Mouse (Mus musculus) 416B (cell line): ENCODE measurements around the gene Nup43.
"Not testable (repeated sequence)": the region's sequence is repeated elsewhere in the genome, so short reads cannot be mapped to it uniquely, and the experiment has no call there.

Experiments used
- DNase-seq: peaks from one replicate; pipeline ENCODE4 v3.0.0; 2011; ENCODE audit warnings: low read depth

Gene Nup43

DNA sequence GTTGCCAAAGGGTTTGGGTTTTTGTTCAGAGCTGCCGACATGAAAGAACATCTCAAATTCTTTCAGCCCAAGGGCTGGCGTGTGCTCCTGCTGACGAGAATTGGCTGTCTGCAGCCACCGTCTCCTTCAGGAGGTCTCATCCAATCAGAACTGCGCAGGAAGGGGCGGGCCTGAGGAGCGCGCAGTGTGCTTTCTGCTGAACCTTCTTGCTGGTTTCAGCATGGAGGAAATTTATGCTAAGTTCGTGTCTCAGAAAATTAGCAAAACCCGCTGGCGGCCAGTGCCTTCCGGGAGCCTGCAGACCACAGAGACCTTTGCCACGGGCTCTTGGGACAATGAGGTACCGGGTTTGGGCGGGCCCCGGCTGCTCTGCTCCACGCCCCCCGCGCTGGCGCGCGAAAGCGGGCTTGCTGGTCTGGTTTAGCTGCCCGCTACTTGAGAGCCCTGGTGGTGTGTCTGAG is at the start of gene Nup43:
Gene Nup43, plus strand, starts transcription at position 162 of the 461 bp plus-strand sequence.
- peak; percentile 92 for DNase-seq

DNA sequence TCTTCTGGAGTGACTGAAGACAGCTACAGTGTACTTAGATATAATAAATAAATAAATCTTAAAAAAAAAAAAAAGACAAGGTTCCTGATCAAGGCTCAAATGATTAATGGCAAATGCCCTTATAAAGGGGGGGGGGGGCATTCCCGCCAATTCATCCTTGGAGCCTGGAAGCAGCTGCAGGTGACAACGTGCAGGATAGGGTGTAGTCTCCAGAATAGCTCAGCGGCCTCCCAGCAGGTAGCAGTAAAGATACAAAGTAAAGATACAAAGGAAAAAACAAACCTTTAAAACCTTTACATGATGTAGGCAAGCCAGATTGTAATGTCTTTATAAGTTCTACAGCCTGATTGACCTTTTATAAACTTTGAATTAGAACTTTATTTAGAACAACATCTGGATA is 49.7 kb upstream of the Nup43 start:
- not testable (repeated sequence) for DNase-seq

- DNase-seq: no peak
These were observed 47.5 kb upstream of the Nup43 start for GRCm38 (mm10) chr10:7619821-7620241.

- DNase-seq: no peak
These were observed 46.6 kb upstream of the Nup43 start for GRCm38 (mm10) chr10:7620723-7621122.

- DNase-seq: no peak
These were observed 44.9 kb upstream of the Nup43 start for GRCm38 (mm10) chr10:7622378-7622777.

GRCm38 (mm10) chr10:7623861-7624518 is 43.3 kb upstream of the Nup43 start:
- no peak for DNase-seq

- no peak for DNase-seq
These were observed 38.2 kb upstream of the Nup43 start for GRCm38 (mm10) chr10:7629092-7629491.

DNA sequence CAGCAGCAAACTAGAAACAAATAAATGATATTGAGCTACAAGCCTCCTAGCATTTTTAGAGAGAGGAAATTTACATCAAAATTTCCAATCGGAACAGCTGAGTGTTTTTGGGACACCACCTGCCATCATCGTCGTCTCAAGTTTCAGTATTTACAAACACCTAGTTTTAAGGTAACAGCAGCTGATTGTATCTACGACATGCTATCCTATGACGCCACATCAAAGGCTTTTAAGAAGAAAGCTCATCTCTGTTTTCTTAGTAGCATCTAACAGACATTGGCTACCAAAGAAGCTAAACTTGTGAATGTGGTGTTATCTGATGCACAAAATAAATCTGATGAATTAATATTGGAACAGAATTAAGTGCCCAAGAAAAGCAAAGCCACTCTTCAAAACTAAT is 37.0 kb upstream of the Nup43 start:
- no peak for DNase-seq

GRCm38 (mm10) chr10:7630951-7631720 is 36.2 kb upstream of the Nup43 start:
- no peak for DNase-seq

GRCm38 (mm10) chr10:7640366-7640765 is 26.9 kb upstream of the Nup43 start:
- no peak for DNase-seq

DNA sequence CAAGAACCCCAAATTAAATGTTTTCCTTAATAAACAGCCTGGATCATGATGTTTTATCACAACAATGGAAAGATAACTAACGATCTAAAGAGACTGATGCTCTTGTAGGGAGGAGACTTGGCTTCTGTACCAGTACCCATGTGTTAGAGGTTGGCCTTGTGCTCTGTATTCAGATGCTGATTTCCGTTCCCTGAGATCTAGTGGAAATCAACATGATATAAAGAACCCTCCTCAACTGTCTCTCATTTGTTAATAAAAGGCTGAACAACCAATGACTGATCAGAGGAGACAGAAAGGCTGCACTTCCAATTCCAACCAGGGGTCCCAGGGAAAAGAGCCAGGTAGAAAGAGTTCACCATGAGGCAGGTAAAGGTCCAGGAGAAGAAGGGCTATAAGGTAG is 21.4 kb upstream of the Nup43 start:
- no peak for DNase-seq

DNA sequence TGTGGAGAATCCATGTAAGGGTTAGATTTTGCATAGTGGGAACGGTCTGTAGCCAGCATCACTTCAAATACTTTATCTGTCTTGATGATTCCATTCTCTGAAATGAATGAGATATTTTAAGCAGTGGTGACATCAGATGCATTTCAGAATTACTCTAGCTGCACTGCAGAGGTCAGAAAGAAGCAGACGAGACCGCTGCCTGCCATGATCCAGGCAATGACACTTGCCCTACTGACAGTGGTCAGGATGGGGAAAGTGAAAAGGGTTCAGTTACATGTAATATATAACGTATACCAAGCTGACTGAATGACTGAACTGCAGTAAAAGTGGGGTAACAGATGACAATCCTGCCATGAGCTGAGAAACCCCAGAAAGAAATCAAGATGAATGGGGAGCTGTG is 18.2 kb upstream of the Nup43 start:
- DNase-seq: no peak

- no peak for DNase-seq
These were observed 16.2 kb upstream of the Nup43 start for GRCm38 (mm10) chr10:7651057-7651456.

- peak; percentile 90 for DNase-seq
These were observed 4.7 kb upstream of the Nup43 start for GRCm38 (mm10) chr10:7662471-7663141.

DNA sequence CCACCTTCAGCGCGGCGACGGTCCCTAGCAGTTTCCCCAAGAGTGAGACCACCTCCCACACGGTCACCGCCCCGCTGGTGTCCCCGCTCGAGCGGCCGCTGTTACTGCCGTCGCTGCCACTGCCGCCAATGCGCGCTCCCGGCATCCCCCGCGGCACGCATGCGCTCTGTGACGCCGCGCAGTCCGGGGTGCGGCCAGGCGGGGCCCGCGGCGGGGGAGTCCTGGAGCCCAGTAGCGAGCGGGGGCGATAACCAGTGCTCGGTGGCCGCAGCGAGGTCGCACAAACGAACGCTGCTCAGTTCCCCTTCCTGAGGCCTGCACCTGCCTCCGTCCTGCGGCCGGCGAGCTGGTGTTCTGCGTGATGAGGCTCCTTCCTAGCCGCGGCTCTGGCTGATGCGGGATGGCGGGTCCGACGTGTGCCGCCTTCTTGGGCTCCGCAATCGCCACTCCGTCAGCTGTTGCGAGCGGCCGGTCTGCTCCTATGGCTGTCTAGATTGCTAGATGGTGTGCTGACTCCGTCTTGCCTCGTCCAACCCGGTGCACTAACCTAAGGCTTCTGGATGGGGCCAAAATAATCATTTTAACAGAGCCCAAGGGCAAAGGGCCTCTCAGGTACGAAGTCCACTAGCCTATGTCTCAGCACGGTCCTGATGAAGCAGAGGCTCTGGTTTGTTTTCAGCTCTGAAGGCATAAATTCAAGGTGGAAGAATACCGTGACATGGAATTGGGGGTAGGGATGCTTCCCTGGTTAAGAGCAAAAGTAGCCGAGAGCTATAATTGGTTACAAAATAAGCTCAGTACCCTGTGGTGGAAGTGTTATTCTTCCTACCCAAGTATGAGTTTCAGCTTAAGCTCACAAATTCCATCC is 3.9 kb upstream of the Nup43 start:
- DNase-seq: peak; percentile 85

- peak; percentile 54 for DNase-seq
These were observed 3.2 kb upstream of the Nup43 start for GRCm38 (mm10) chr10:7664027-7664526.

DNA sequence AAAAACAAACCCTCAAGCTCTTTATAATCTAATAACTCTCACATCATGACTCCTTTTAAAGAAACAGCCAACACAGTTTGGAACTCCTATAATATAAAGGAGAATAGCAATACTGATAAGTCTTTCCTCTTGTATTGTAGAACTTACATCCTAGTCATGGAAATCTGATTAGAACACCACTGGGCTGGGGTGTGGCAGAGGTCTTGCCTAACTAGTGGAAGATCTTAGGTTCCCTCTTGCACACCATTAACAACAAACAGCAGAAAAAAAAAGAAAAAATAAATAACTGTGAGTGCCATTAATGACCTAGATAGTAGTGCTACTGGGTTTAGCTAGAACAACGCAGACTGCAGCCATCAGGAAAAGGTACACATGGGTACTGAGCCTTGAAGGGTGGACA is 2.4 kb upstream of the Nup43 start:
- DNase-seq: peak; percentile 33

- peak; percentile 78 for DNase-seq
These were observed 6.4 kb downstream of the Nup43 start for GRCm38 (mm10) chr10:7673673-7674072.

DNA sequence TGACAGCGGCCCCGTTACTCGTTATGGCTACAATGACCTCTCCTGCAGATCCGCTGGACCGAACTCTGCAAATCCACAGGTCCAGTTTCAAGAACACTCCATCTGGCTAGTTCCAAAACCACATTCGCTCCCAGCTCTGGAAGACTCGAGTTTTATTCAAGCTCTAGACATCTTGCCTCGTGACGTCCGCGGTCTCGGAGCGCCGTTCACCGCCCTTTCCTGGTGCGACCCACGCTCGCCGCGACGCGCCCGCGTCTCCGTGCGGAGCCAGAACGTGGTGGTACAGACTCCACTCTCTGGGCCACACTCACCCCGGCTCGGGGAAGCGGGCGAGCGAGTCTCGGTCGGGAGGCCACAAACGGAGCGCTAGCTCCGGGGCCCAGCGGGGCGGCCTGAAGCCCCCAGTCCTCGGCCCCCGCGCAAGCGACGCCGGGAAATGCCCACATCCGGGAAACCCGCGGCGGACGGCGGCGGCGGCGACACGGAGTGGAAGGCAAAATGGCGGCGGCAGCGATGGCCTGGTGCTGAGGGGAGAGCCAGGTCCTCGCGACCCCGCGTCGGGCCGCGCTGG is 13.5 kb downstream of the Nup43 start, which contains the start of the genes Pcmt1 and Lats1:
Gene Pcmt1, minus strand, starts transcription at position 406 of the 571 bp plus-strand sequence.
Gene Lats1, plus strand, starts transcription at position 484 of the 571 bp plus-strand sequence.
- peak; percentile 65 for DNase-seq

GRCm38 (mm10) chr10:7681343-7682025 is 14.2 kb downstream of the Nup43 start:
- peak; percentile 74 for DNase-seq

DNA sequence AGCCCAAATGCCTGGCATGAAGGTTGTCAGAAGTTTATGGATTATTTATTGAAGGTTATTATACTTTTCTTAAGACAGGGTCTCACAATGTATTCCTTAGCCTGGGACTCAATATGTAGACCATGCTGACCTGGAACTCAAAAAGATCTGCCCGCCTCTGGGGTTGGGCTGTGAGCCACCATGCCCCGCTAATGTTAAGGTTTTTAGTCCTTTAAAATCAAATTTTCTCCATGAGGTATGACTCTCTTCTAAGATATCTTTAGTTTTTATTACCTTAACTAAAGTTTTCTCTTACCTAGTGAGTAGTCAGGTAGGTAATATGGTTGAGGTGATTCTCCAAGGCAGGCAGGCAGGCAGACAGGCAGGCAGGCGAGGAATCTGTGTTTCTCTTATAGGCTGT is 14.9 kb downstream of the Nup43 start:
- DNase-seq: no peak
